In the genomic region with DNA sequence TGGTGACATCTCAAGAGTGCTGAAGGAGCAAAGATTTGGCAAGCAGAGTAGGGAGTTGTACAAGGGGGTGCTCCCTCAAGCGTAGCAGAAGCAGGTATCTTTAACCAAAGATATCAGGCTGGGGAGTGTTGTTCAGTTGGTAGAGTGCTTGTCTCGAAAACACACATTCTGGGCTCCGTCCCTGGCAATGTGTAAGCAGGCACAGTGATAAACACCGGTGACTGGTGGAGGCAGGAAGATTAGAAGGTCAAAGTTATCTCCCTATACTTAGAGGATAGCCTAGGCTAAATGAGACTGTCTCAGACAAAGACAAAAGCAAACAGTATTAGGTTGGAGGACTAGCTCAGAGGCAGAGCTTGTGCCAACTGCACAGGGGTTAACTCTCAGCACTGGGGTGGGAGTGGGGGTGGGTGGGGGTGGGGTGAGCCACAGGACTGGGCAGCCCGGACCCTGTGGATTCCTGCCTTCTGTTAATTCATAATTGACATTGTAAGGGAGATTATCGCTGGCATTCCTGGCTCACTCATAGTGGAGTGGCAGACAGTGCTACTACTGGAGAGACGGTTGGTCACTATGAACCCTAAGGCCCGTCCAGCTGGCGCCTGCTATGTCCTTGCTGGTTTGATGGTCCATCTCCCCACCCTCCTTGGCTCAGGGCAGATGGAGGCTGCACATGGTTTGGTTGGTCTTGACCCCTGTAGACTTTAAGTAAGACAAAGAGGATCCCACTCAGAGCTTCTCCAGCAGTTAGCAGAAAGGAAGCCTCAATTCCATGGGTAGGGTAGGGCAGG, we compare ENCODE assay signal across 1 mouse cellular context.
TF ChIP-seq lines count a peak whose summit lies in the region.

No protein-coding gene starts in this region.

TF ChIP-seq in MEL, 35 proteins besides CTCF, POLR2A, EP300 and RAD21 (continued from another document):
- TF ChIP-seq TCF12 (IDR thresholded peaks at IDR 0.05; ENCODE audit: low read depth, low read length) = peak; percentile 86
- no peak for TF ChIP-seq MEF2A (IDR thresholded peaks at IDR 0.05; ENCODE audit: extremely low read depth, insufficient replicate concordance, low read depth, low read length, poor library complexity, severe bottlenecking)
- no peak for TF ChIP-seq NRF1 (IDR thresholded peaks at IDR 0.05; ENCODE audit: insufficient read depth, low read depth, low read length, poor library complexity, severe bottlenecking)
- TF ChIP-seq HCFC1 (IDR thresholded peaks at IDR 0.05; ENCODE audit: low read depth, low read length) = no peak
- TF ChIP-seq UBTF (IDR thresholded peaks at IDR 0.05; ENCODE audit: borderline replicate concordance, insufficient read depth, low read depth, low read length) = no peak
- no peak for TF ChIP-seq USF2 (IDR thresholded peaks at IDR 0.05; ENCODE audit: borderline replicate concordance in 1 of 2, insufficient read depth in 1 of 2, low read depth in 1 of 2, low read length in 2 of 2)
TF ChIP-seq in MEL: peak in this region for 7.
